9 mouse cellular contexts compared by ENCODE assay signal in the genomic region with DNA sequence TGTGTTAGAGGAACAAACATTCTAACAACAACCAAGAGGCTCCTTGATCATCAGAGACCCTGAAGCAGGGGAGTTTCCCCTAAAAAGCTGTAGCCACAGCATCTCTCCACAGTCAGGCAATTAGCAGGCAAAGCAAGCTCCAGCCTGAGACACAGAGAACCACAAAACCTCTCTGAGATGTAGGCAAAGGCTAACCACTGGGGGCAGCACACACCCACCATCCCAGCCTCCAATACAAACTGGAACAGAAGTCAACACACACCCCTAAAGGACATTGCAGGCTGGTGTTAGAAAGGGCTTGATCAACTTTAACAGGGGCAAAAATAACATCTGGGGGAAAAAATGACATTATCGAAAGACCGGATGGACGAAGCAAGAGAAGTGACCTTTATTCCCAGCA. TPM values are rescaled to one million over a fixed set of nuclear protein-coding genes. Genes with fewer than 3 reads are reported as not detected.
DNase-seq lines count a peak whose midpoint lies in the region; ATAC-seq lines count a peak whose summit lies in the region.
"Had no signal": no experiment of that assay in that cellular context is flagged by ENCODE, and none has a peak within 500 bp of the region (broad histone marks: within the 10 kb centered on the region; RNA-seq: fewer than 3 reads in every experiment).

No protein-coding gene starts in this region.

- H3K9me3 ChIP-seq in forebrain, embryonic 15.5 days, result no peaks in the 10 kb centered on the region
- H3K9me3 ChIP-seq: heart, embryonic 15.5 days had no signal

- DNase-seq in cerebellum, postnatal 14 days, result peak; percentile 55 to 59
- no peak for DNase-seq in cerebellum, adult 9-11 months
- peak; percentile 38 for DNase-seq in ovary, postnatal 36 days (ENCODE audit: low spot score)
- no peak for DNase-seq in ovary, postnatal 10 days (ENCODE audit: low spot score)
- peak; percentile 52 to 60 for DNase-seq in lung, postnatal 4 days
- peak; percentile 46 to 48 for DNase-seq in thymus, postnatal 36 days
- no peak for DNase-seq in gastrocnemius, postnatal 14 days

- no peak overlapping the region for H3K4me2 ChIP-seq in forebrain, embryonic 15.5 days (replicated peaks)
- H3K4me2 ChIP-seq: heart, embryonic 15.5 days had no signal

- no peak overlapping the region for H3K27ac ChIP-seq in forebrain, embryonic 15.5 days (replicated peaks)
- H3K27ac ChIP-seq: heart, embryonic 15.5 days had no signal

- no peaks in the 10 kb centered on the region for H3K36me3 ChIP-seq in forebrain, embryonic 15.5 days

- H3K27me3 ChIP-seq in forebrain, embryonic 15.5 days, result no peaks in the 10 kb centered on the region
- H3K27me3 ChIP-seq: heart, embryonic 15.5 days had no signal

- intact Hi-C loops in gastrocnemius, postnatal 14 days (cut with DNase I; ENCODE audit: low total_unique reads), result no loop called here

- WGBS in forebrain, embryonic 15.5 days, result 69% methylated on average over 3 of the region's 3 CpGs

- peaks cover 16% of the 10 kb centered on the region for H3K4me1 ChIP-seq in forebrain, embryonic 15.5 days

- H3K9ac ChIP-seq in forebrain, embryonic 15.5 days (replicated peaks), result no peak overlapping the region
- H3K9ac ChIP-seq: heart, embryonic 15.5 days had no signal

- H3K4me3 ChIP-seq in forebrain, embryonic 15.5 days, result no peak overlapping the region
- H3K4me3 ChIP-seq: heart, embryonic 15.5 days had no signal

- 0 out of 2 replicates have a peak, but pooled peaks have one; percentile 51 for ATAC-seq in forebrain, embryonic 15.5 days (replicated peaks)

RNA-seq across cellular contexts. Expression of a gene that starts 20.1 kb away (rescaled TPM):
- 50.5 and 50.9 TPM in 2 replicates for polyA plus RNA-seq in forebrain, embryonic 15.5 days (2015; fragmentation: Nextera tagmentation; extraction: Ambion mirVana)
- 10 to 100 TPM; 17.2 to 18.9 TPM for total RNA-seq in gastrocnemius, postnatal 14 days (2021)

RNA-seq across cellular contexts. Expression of a gene that starts 41.5 kb away (rescaled TPM):
- polyA plus RNA-seq in forebrain, embryonic 15.5 days (2015; fragmentation: Nextera tagmentation; extraction: Ambion mirVana), result 18.8 and 21.3 TPM in 2 replicates
- total RNA-seq in gastrocnemius, postnatal 14 days (2021), result 1 to 10 TPM; 5.5 to 5.9 TPM

Comparison
In these comparisons a context has a peak if more than half of its experiments do, and no peak if none do; other contexts are left out.
1. DNase-seq: peak in cerebellum, postnatal 14 days (2 of 2), ovary, postnatal 36 days (single experiment), lung, postnatal 4 days (2 of 2) and thymus, postnatal 36 days (2 of 2); none in cerebellum, adult 9-11 months (single experiment), ovary, postnatal 10 days (single experiment) and gastrocnemius, postnatal 14 days (single experiment).